Mouse (Mus musculus) right cerebral cortex, postnatal 36 days (tissue): Measurements from ENCODE around the gene Slc41a3.
A peak's percentile ranks its signal among the peaks of the same experiment; 100 is the strongest.

Experiments used
- DNase-seq, 2 experiments: peaks; one replicate each; pipeline ENCODE4 v3.0.0; 2022; ENCODE audit warnings: low spot score in 2 of 2, mixed read lengths in 1 of 2

Slc41a3 gene

DNA sequence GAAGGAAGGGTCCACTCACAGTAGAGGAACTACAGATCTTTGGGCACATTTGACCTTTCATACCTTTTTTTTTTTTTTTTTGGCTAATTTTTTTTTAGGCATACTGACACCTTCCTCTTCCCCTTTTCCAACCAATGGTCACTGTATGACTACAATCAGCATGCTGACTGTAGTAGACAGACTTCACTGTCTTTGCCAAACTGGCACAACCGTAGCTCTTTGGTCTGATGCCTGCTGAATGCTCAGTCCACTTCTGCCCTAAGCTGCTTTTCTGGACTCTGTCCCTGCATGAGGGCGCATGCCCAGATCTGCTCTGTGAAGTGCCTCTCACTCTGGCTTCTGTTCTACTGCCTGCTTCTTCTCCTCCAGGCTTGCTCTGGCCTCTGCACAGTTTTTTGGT lies 6.9 kb upstream of the Slc41a3 start:
- DNase-seq = no peak

DNA sequence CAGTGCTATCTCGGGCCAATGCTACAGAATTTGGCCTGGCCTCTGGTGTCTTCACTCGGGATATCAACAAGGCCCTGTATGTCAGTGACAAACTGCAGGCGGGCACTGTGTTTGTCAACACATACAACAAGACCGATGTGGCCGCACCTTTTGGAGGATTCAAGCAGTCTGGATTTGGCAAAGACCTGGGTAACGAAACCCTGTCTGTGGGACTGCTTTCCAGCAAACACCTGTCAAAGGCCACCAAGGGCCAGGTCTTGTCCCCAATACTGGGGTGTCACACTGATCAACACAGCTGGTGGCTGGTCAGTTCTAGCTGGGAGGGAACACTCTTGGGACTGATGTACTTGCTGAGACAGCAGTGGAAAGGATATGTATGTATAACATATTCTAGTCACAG lies 6.3 kb upstream of the Slc41a3 start:
- no peak for DNase-seq

DNA sequence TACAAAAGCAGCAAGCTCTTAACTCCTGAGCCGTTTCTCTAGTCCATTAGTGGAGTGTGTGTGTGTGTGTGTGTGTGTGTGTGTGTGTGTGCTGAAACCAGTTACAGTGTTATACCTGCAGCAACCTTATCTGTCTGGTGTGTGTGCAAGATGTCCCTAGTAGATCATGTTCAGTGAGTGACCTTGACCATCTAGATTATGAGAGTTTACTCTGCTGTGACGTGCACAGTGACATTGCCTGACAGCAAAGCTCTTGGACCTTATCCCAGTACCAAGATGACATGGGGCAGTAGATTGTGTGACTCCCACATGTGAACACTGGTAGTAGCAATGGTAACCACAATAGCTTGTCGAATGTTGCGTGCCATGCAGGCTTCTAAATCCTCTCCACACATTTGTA lies 4.2 kb upstream of the Slc41a3 start:
- DNase-seq = no peak

DNA sequence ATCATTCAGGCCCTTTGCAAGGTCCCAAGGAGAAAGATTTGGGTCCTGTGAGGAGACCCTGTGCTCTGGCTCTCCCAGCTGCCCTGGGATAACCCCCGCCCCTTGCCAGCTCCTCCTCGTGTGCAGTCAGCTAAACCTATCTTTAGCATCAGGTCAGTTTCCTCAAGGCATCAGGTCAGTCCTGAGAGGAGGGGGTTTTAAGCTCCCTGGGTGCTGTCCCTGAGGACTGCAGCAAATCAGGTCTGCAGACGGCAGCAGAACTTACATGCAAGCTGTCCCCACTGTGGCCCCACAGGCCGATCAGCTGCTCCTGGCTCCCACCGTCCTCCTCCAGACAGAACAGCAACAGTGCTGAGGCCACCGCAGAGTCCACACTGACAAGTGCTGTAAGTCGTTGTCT lies 2.8 kb upstream of the Slc41a3 start:
- DNase-seq = no peak

DNA sequence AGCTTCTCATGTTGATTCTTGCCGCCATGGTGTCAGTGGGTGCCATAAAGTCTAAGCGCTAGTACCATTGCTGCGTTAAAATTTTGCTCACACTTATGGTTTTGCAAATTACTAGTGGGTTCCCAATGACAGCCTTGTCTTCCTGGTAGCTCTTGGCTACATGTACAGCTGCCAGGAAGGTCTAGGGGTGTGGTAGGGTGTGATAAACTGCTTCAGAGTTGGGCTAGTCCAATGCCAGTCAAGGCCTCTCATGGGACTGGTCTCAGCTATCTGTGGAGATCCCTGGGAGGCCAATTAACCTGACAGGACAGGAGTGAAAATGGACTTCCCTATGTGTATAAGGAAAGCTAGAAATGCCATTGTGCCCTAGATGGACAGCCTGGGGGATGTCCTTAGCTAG lies 2.2 kb upstream of the Slc41a3 start:
- DNase-seq = no peak

DNA sequence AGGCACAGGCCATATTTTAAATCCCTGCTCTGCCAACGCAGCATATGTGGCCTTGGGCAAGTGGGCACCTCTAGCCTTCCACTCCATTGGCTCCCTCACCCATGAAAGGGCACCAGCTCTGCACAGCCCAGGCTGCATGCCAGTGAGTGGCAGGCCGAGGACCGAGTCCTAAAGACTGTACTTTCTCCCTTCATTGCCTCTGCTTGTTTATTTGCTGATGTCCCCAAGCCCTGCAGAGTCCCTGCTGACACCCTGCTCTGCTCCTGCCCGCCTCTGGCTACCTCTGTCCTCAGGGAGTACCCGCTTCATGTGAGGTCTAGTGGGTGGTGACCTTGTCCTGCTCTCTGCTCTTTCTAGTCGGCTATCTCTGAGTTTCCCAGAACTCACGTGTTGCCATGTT lies 1.4 kb upstream of the Slc41a3 start:
- no peak for DNase-seq

DNA sequence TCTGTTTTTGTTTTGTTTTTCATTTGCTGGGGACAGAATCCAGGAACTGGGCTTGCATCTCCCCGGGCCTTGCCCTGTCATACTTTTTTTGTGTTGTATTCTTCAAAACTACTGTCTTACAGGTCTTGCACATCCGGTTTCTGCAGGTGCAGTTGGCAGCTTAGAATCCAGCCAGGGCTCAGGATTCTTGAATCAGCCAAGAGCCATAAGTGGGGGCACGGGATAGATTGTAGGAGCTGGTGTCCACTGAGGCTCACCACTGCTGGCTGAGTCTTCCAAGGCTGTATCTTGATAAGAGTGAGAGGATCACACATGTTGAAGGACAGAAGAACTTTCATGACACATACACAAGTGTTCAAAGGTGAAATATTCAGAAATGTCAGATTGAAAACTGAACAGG lies 395 bp upstream of the Slc41a3 start:
- DNase-seq = no peak

DNA sequence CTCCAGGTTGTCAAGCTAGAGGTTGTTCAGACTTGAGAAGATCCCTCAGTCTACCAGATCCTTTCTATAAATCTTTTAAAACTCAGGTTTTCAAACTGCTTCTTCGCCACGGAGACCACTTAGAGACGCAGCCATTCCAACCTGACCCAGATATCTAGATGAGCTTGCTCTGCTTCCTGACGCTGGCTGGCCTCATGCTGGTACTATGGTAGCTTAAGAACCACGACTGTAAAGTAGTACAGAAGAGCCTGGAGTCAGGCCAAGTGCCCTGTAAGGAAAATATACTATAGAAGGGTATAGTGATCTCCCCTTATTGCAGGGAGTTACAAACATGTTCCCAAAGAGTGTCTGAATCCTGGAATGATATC lies 757 bp downstream of the Slc41a3 start:
- no peak for DNase-seq

DNA sequence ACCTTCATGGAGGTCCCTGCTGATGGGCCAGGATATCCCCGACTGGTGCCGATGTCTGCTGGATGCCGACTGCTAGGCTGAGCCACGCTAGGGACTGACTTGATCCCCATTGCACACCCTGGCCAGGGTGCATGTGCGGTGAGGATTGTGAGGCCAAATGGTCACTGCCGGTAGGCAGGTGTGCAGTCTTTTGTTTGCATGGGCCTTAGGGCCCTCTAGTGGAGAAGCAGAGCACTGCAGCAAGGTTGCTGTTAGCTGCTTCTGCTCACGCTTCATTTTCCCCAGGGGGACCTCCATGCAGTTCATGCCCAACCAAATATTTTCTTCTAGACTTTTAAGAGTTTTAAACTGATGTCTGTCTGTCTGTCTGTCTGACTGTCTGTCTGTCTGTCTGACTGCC lies 2.0 kb downstream of the Slc41a3 start:
- peak in 1 of 2 experiments; percentile 39 for DNase-seq

DNA sequence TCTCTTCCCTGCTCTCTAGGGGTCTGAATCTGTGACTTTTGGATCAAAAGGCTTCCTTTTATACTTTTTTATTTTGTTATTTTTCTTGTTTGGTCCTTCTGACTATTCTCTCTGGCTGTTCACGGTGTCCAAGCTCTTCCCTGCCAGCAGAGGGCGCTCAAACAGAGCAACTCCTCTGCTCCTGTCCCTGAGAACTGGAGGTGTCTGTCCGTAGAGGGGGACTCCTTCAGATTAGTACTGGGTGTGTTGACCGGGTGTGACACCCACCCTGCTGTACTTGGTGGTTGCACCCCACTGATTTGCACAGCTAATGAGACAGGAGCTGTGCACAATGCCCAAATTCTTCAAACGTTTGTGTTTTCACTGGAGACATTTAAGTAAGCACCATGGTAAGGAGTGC lies 2.7 kb downstream of the Slc41a3 start:
- no peak for DNase-seq

DNA sequence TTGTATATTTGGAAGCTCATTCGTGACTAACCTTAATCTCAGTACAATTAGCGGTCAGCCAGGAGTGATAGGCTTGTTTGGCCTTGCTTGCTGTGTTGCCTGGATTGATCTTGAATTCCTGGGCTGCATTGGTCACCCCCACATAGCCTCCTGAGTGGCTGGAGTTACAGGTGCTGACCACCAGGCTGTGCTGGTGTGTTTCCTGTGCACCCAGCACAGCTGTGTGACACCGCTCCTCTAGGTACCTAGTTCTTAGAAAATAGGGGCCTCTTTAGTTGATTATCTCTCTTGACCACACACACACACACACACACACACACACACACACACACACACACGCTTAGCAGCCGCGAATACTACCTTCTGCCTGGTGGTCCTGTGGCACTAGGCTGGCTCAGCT lies 3.7 kb downstream of the Slc41a3 start:
- no peak for DNase-seq

DNA sequence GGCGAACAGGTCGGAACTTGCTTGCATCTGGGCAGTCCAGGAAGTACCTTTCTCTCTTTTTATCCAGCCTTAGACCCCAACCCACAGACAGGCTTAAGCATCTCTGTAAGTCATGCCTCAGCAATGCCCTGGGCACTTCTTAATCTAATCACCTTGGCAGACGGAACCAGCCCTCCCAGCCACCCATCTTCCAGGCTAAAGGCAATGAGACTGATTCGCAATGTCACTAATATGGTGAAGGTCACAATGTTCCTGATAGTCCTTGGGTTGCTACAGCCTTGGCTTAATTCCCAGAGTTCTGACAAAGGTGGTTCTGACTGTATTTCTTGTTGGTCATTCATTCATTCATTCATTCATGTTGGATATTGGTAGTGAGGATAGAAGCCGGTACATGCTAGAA lies 5.7 kb downstream of the Slc41a3 start:
- DNase-seq = no peak

DNA sequence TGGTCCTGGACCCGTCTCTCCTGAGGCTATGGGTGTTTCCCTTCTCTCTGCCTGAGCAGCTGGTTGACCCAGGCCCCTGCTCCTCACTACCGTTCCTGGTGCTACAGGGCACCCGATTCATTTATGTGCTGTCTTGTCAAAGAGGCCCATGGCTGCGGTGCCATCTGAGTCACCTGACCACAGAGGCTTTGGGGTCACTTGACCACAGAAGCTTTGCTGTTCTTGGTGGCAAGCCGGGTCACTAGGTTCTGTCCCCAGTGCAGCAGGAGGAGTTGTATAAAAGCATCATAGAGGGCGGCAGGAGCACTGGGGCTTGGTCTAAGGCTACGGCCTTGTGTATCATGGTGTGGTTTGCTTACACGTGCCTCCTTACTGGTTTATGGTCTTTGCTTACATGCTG lies 8.8 kb downstream of the Slc41a3 start:
- DNase-seq = no peak

DNA sequence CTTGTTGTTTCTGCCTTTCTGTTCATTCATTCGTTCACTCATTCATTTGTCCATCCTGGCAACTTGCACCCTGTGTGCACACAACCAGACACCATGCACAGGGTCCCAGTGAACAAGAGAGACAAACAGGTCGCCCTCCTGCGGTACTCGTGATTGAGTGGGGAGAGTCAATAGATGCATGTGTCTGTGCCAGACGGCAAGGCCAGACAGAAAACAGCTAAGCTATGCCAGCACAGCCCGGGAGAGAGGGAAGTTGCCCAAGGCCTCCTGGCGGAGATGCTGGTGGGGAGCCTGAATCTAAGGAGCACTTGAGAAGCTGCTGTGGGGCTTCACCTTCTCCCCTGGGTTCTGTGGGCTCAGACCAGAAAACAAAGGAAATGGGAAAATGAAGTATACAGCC lies 10.8 kb downstream of the Slc41a3 start:
- DNase-seq = no peak

DNA sequence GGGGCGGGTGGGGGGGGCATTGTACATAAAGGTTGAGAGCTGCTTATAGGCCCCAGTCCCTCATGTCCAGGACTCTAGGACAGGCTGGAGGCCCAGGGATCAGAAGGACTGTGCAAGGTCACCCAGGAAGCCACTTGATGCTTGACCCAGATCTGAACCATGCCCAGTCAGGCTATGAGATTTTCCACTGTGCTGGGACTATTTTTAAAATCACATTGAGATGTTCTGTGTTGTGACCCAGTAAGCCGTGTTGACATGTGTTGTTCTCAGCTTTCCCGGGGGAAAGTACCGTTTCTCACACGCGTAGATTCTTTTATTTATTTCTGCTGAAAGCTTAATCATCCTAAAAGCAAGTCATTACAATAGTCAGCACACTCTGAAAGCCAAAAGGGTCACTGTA lies 11.5 kb downstream of the Slc41a3 start:
- no peak for DNase-seq

DNA sequence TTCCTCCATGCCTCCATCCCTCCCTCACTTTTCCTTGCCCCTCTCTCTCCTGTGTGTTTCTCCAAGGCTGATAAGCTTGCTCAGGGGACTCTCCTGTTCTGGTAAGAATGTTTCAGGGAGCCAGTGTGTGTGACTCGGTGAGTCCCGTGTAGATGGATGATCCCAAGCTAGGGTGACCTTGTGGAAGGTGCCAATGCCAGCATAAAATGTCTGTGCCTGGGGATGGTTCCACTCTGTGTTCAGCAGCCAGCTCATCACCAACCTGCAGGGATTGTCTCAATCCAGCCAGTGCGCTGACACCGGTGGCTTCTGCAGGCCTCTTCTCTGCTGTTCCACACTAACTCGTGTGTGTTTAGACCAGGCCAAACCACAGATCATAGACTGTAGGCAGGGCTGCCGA lies 12.0 kb downstream of the Slc41a3 start:
- DNase-seq = no peak

DNA sequence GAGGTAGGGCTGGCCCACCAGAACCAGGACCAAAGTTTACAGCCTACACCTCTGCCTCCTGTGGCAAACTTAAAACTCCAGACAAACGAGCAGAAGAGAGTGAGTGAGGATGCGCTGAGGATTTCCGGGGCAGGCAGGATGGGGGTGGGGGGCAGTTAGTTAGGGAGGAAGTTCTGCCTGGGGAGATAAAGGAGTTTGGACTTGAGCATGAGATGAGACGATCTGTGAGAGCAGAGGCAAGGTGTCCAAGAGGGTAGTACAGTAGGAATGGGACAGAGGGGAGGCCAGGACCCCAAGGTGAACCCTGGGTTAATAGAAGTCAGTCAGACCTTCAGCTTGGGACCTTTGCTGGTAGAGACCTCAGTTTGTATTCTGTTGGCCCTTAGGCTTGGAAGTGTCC lies 13.7 kb downstream of the Slc41a3 start:
- DNase-seq = no peak

DNA sequence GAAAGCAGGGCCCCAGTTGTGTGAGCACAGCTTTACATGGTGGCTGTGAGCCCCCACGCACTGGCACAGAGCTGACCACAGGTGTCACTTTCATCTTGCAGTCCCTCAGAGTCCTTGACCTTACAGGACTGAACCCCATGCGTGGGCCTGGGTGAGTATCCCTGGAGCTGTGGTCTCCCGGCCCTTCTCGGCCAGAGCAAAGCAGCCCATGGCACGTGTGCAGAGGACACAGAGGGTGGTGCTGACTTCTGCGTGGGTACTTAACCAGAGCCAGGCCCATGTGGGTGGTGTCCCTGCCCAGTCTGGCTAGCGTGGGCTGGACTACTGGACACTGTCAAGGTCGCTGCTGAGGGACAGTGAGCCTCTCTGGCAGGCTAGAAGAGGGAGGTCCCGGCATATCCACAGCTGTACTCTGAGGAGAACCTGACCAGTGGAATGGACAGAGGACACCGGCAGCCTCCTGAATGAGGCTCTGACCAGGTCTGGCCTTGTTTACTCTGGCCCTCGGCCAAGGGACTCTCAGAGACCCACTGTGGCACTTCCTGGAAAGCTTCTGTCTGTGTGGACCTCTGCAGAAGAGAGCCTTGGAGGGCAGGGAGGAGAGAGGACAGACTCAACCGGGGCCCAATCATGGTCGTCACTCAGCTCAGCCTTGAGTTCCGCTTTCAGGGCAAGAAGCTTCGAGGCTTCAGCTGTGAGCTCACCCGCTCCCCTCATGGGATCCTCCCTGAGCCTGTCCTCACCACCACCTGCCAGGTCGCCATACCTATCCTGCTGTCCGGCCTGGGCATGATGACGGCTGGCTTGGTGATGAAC lies 14.5 kb downstream of the Slc41a3 start:
- DNase-seq = no peak

DNA sequence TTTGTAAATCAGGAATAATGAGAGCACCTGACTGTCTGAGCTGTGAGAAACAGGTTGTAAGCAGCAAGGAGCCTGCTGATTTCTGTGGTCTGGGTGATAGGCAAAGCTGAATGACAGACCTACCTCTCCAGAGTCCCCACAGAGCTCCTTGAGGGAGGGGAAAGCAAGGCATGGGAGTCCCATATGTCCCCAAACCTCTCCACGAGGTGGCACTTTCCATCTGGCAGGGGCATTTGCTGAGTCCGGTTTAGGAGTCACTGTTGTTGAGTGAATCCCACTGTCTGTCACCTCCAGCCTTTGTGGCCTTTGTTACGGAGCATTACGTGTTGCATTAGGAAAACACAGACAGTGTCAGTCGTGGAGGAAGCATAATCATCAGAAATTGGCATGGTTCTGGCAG lies 15.4 kb downstream of the Slc41a3 start:
- DNase-seq = no peak

DNA sequence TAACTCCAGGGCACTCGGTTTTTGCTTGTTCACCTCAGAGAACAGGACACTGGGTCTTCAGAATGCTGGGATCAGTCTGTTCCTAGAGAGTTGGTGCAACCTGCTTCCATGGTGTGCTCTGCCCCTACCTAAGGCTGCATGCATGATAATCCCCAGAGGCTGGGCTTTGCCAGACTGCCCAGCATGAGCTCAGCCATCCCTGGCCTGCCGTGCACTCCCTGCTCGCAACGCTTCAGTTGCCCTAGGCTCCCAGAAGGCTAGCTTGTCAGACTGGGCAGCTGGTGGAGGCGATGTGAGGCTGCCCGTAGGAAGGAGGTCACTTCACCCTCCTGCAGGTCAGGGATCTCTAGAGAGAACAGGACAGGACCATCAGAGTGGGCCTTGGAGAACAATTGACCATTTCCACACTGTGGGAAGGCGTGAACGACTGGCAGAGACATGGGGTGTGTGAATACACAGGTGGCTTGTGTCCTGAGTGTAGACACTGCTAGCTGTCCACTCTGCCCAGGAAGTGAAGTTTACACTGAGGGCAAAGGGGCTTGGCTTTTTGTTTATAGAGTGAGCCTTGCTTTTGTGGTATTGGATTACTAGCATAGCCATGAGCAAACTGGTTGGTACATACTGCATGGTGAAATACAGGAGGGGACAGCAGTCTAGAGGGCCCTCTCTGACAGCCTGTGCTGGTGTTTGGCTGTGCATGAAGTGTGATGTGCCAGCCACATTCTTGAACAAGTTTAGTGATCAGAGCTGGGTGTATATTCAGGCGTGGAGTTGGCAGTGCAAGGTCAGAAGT lies 16.5 kb downstream of the Slc41a3 start:
- DNase-seq = no peak

DNA sequence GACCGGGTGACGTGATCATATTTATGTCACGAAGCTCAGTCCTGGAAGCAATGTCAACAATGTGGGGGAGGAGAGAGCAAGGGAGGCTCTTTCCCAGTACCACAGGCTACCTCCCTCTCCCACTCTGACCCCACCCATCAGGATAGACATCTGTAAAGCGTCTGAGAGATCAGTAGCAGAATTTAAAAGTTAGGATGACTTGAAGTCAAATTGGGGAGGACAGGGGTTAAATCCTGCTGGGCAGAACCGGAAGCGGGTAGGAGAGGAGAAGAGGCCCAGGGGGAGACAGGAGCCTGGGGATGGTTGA lies 17.0 kb downstream of the Slc41a3 start:
- DNase-seq = no peak

DNA sequence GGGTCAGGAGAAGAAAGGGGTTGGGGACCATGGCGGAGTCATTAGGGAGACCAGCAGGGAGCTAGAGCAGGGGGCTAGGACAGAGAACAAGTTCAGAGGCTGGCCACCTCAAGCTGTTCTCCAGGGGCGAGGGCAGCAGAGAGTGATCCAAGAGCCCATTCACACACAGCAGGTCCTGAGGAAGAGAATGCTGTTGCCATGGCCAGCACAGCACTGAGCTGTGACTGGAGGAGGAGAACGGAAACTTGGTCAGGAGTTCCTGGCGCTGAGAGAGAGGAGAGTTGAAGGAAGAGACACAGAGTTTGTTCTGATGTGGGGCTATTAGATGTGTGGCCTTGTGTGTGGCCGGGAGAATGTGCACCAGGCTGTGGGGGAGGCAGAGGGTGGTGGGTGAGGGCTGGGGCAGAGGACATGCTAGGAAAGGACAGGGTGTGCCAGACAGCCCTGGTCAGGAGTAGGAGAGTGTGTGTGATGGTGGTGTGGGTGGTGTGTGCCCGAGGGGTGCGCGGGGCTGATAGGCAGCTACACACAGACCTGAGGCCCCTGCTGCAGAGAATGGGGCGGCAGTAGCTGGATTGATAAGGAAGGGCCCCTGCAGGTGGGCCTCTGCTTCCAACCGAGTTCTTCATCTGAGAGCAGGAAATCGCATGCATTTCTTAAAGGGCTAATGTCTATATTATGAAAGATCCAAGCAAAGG lies 18.4 kb downstream of the Slc41a3 start:
- no peak for DNase-seq

DNA sequence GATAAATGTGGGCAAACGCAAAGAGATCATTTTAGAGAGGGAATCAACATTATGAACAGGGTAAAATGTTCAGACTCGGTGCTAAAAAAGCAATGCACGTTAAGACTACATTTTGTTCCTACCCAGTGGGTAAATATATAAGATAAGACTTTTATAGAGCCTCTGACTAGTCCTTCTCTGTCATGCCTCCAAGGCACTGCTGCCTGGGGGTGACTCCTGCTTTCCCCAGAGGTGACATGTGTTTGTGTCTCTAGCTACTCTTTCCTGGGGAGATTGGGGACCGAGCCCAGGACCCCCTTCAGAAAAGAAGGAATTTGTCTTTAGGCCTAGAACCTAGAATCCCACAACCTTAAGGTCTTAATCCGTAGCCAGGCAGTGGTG lies 18.9 kb downstream of the Slc41a3 start:
- DNase-seq = no peak
